Mouse (Mus musculus) neural tube, embryonic 12.5 days (tissue): ENCODE data around the gene Vars. TPM values are rescaled to one million over a fixed set of nuclear protein-coding genes. Genes with fewer than 3 reads are reported as not detected.
A peak's percentile ranks its signal among the peaks of the same experiment; 100 is the strongest.

Experiments
- ATAC-seq: fragments of 200-750 bp; cut with Nextera tagmentation; 2 replicates; pipeline ENCODE4 v1.8.0; 2017; ENCODE audit warnings: low read depth, mild to moderate bottlenecking, moderate TSS enrichment, moderate library complexity; ENCODE audit not compliant: low FRiP score
- H3K27ac ChIP-seq: fragments of 300-500 bp; sonication (generic); 2 replicates; pipeline ENCODE4 v1.5.1; 2016
- H3K27me3 ChIP-seq: fragments of 300-500 bp; sonication (generic); replicated peaks from 2 replicates; pipeline ENCODE4 v1.6.1; 2016; ENCODE audit warnings: mild to moderate bottlenecking
- H3K36me3 ChIP-seq: fragments of 300-500 bp; sonication (generic); 2 replicates; pipeline ENCODE4 v1.6.1; 2016; ENCODE audit warnings: mild to moderate bottlenecking
- H3K4me1 ChIP-seq: fragments of 300-500 bp; sonication (generic); 2 replicates; pipeline ENCODE4 v1.6.1; 2016
- H3K4me2 ChIP-seq: fragments of 300-500 bp; sonication (generic); replicated peaks from 2 replicates; pipeline ENCODE4 v1.6.1; 2016; ENCODE audit warnings: mild to moderate bottlenecking
- H3K4me3 ChIP-seq: fragments of 300-500 bp; sonication (generic); 2 replicates; pipeline ENCODE4 v1.5.1; 2016
- H3K9ac ChIP-seq: fragments of 300-500 bp; sonication (generic); 2 replicates; pipeline ENCODE4 v1.6.1; 2016; ENCODE audit warnings: mild to moderate bottlenecking
- H3K9me3 ChIP-seq: fragments of 300-500 bp; sonication (generic); 2 replicates; pipeline ENCODE4 v1.6.1; 2016; ENCODE audit warnings: mild to moderate bottlenecking
- WGBS: fragments of 180-500 bp; shearing (Covaris S2); methylation state at CpG from one replicate; pipeline ENCODE4 v1.1.7; 2016; 5-methylcytosine and 5-hydroxymethylcytosine counted together
- polyA plus RNA-seq: library from polyadenylated mRNA; unstranded; fragments of >200 nt; fragmentation: Nextera tagmentation; extraction: Ambion mirVana; gene quantifications from 2 replicates; pipeline ENCODE4 v1.2.1, GENCODE M21; 2016

Vars gene
- polyA plus RNA-seq, 1 experiment from 2014 or later = 118 TPM

DNA sequence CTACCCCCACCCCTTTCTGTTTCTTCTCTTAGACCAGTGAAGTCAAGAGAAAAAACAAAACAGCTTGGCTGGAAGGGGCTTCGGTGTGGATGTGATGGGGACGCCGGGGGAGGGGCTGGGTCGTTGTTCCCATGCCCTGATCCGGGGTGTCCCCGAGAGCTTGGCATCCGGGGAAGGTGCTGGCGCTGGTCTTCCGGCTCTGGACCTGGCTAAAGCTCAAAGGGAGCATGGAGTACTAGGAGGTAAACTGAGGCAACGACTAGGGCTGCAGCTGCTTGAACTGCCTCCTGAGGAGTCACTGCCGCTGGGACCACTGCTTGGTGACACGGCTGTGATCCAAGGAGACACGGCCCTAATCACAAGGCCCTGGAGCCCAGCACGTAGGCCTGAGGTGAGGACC lies 59.3 kb downstream of the Vars start:
- H3K36me3 ChIP-seq = peaks cover 46% of the 10 kb centered on the region
- ATAC-seq = 0 out of 2 replicates have a peak, but pooled peaks have one; percentile 0
- H3K4me1 ChIP-seq = peaks cover 29% of the 10 kb centered on the region

GRCm38 (mm10) chr17:35060737-35061297 lies 60.0 kb downstream of the Vars start:
- H3K36me3 ChIP-seq = peaks cover 39% of the 10 kb centered on the region
- peaks cover 36% of the 10 kb centered on the region for H3K4me1 ChIP-seq
- WGBS = 57% methylated on average over 22 of the region's 22 CpGs
- H3K9ac ChIP-seq = peak overlapping the region; percentile 86; the same call in 1 of the 2 replicates
- no peak overlapping the region for H3K27ac ChIP-seq
- no peak for ATAC-seq
- H3K27me3 ChIP-seq = peaks cover 11% of the 10 kb centered on the region
- H3K4me2 ChIP-seq = peak overlapping the region; percentile 94
- H3K9me3 ChIP-seq = no peaks in the 10 kb centered on the region
- peak overlapping the region; percentile 80; the same call in 1 of the 2 replicates for H3K4me3 ChIP-seq

More for the DNA sequence above, 59.3 kb downstream of the Vars start:
- Histone ChIP-seq H3K27me3 (0 out of 2 replicates have a peak, but pooled peaks cover 4% of the 10 kb centered on the region), H3K27ac (no peak overlapping the region), H3K4me3 (peak overlapping the region; percentile 80), H3K9ac (peak overlapping the region; percentile 86), H3K4me2 (peak overlapping the region; percentile 94), H3K9me3 (no peaks in the 10 kb centered on the region)
- WGBS = 23% methylated on average over 14 of the region's 14 CpGs

GRCm38 (mm10) chr17:35061299-35061698 lies 60.5 kb downstream of the Vars start:
- Histone ChIP-seq H3K9me3 (no peaks in the 10 kb centered on the region), H3K27ac (no peak overlapping the region), H3K9ac (no peak overlapping the region; the same call in 1 of the 2 replicates), H3K4me3 (no peak overlapping the region), H3K36me3 (peaks cover 35% of the 10 kb centered on the region), H3K27me3 (peaks cover 16% of the 10 kb centered on the region), H3K4me2 (peak overlapping the region; percentile 94), H3K4me1 (peaks cover 37% of the 10 kb centered on the region)
- WGBS = 85% methylated on average over 8 of the region's 8 CpGs
- no peak for ATAC-seq

DNA sequence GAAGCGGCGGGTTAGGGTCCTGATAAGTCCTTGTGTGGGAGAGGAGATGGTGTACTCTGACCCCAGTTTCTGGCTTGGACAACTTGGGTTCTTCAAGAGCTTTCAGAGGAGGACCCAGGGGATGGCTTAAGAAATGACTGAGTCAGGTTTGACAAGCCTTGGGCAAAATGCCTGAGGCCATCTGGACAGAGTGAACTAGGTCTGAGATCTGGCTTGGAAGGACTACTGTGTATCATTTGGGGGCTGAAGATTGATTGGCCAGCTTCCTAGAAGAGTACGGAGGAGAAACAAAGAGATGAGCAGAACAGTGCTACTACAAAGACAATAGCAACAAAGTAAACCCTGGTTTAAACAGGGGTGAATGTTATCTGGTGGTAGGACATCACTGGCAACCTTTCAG lies 62.7 kb downstream of the Vars start:
- H3K36me3 ChIP-seq = peaks cover 27% of the 10 kb centered on the region
- WGBS = 82% methylated on average over 3 of the region's 3 CpGs
- H3K9ac ChIP-seq = no peak overlapping the region
- H3K4me1 ChIP-seq = peaks cover 34% of the 10 kb centered on the region
- ATAC-seq = no peak
- H3K27me3 ChIP-seq = peaks cover 26% of the 10 kb centered on the region
- no peak overlapping the region for H3K4me3 ChIP-seq
- H3K27ac ChIP-seq = no peak overlapping the region
- no peaks in the 10 kb centered on the region for H3K9me3 ChIP-seq
- no peak overlapping the region for H3K4me2 ChIP-seq

DNA sequence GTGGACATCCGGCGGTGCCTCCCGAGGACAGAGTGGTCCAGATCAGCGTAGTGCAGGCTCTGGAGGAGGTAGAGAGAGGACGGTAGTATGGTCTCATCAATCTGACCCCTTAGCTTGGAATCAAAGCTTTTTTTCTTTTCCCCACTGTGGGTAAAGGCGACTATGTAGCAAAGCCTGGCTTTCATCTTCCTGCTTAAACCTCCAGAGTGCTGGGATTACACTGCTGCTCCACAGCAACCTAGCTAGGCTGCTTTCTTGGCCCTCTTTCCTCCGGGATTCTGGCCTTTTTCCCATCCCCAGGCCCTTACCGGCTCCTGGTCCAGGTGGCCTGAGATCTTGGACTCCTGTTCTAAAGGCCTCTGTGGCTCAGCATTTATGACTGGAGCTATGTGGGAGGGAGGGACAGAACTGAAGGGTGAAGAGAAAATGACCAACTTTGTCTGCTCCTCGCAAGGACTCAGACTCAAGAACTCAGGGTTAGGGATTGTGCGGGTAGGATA lies 63.6 kb downstream of the Vars start:
- 32% methylated on average over 10 of the region's 10 CpGs for WGBS
- no peak for ATAC-seq
- peaks cover 27% of the 10 kb centered on the region for H3K36me3 ChIP-seq
- H3K27me3 ChIP-seq = peaks cover 26% of the 10 kb centered on the region
- no peak overlapping the region for H3K9ac ChIP-seq
- no peaks in the 10 kb centered on the region for H3K9me3 ChIP-seq
- peak overlapping the region; percentile 26; the same call in 1 of the 2 replicates for H3K4me3 ChIP-seq
- H3K4me1 ChIP-seq = peaks cover 31% of the 10 kb centered on the region
- no peak overlapping the region for H3K27ac ChIP-seq
- H3K4me2 ChIP-seq = peak overlapping the region; percentile 61

GRCm38 (mm10) chr17:35064951-35065947 lies 64.5 kb downstream of the Vars start, which contains the start of gene Ly6g6c:
Ly6g6c (plus strand) TSS chr17:35065388.
- peaks cover 26% of the 10 kb centered on the region for H3K27me3 ChIP-seq
- H3K9ac ChIP-seq = peak within 1 kb of the TSS; percentile 40; the same call in 1 of the 2 replicates
- H3K4me1 ChIP-seq = peaks cover 24% of the 10 kb centered on the region
- H3K9me3 ChIP-seq = no peaks in the 10 kb centered on the region
- H3K27ac ChIP-seq = no peak within 1 kb of the TSS
- WGBS = 2% methylated on average over 48 of the region's 48 CpGs
- H3K4me3 ChIP-seq = peak within 1 kb of the TSS; percentile 26
- peak within 1 kb of the TSS; percentile 61 for H3K4me2 ChIP-seq
- peaks cover 27% of the 10 kb centered on the region for H3K36me3 ChIP-seq
- ATAC-seq = no peak

Other genes starting within 250 kb of the Vars start
- gene Cyp21a1, start 196.4 kb upstream of the Vars start, polyA plus RNA-seq = not detected in 2 replicates
- 30.8 and 30.9 TPM in 2 replicates for gene Stk19, start 164.0 kb upstream of the Vars start, polyA plus RNA-seq
- gene Dxo, start 164.0 kb upstream of the Vars start, polyA plus RNA-seq = 64.1 and 66.2 TPM in 2 replicates
- 61.2 and 64.7 TPM in 2 replicates for gene Skiv2l, start 150.8 kb upstream of the Vars start, polyA plus RNA-seq
- gene Nelfe, start 150.6 kb upstream of the Vars start, polyA plus RNA-seq = 95.9 and 98.6 TPM in 2 replicates
- 2.0 and 3.0 TPM in 2 replicates for gene Cfb, start 138.5 kb upstream of the Vars start, polyA plus RNA-seq
- 11.5 and 12.0 TPM in 2 replicates for gene Zbtb12, start 121.5 kb upstream of the Vars start, polyA plus RNA-seq
- not detected in 2 replicates for gene Gm20547, start 118.9 kb upstream of the Vars start, polyA plus RNA-seq
- 1.0 and 1.5 TPM in 2 replicates for gene C2, start 102.7 kb upstream of the Vars start, polyA plus RNA-seq
- 113 and 117 TPM in 2 replicates for gene Ehmt2, start 102.5 kb upstream of the Vars start, polyA plus RNA-seq
- not detected in 2 replicates for gene Slc44a4, start 86.5 kb upstream of the Vars start, polyA plus RNA-seq
- gene Neu1, start 69.7 kb upstream of the Vars start, polyA plus RNA-seq = 24.4 and 27.3 TPM in 2 replicates
- 0.26 TPM in 1 of 2 replicates, not detected in the other for gene Hspa1b, start 41.7 kb upstream of the Vars start, polyA plus RNA-seq
- not detected in 2 replicates for gene Gm20481, start 31.1 kb upstream of the Vars start, polyA plus RNA-seq
- 3.1 and 3.5 TPM in 2 replicates for gene Hspa1a, start 28.8 kb upstream of the Vars start, polyA plus RNA-seq
- gene Hspa1l, start 28.3 kb upstream of the Vars start, polyA plus RNA-seq = 1.4 and 2.3 TPM in 2 replicates
- gene Lsm2, start 19.1 kb upstream of the Vars start, polyA plus RNA-seq = 150 and 158 TPM in 2 replicates
- 0.06 and 0.15 TPM in 2 replicates for gene Vwa7, start 15.6 kb downstream of the Vars start, polyA plus RNA-seq
- 3.8 and 5.0 TPM in 2 replicates for gene Sapcd1, start 27.0 kb downstream of the Vars start, polyA plus RNA-seq
- gene Msh5, start 45.8 kb downstream of the Vars start, polyA plus RNA-seq = 3.1 and 4.1 TPM in 2 replicates
- gene Clic1, start 49.0 kb downstream of the Vars start, polyA plus RNA-seq = 169 and 178 TPM in 2 replicates
- gene Ddah2, start 58.0 kb downstream of the Vars start, polyA plus RNA-seq = 564 and 591 TPM in 2 replicates
- gene Ly6g6c, start 64.4 kb downstream of the Vars start, polyA plus RNA-seq = not detected in 2 replicates
- gene Mpig6b, start 65.2 kb downstream of the Vars start, polyA plus RNA-seq = 0.81 and 0.88 TPM in 2 replicates
- gene Ly6g6e, start 75.9 kb downstream of the Vars start, polyA plus RNA-seq = 0.38 and 0.57 TPM in 2 replicates
- 1.9 and 2.2 TPM in 2 replicates for gene Ly6g6d, start 77.1 kb downstream of the Vars start, polyA plus RNA-seq
- gene Ly6g6f, start 84.6 kb downstream of the Vars start, polyA plus RNA-seq = 0.23 and 0.84 TPM in 2 replicates
- gene Abhd16a, start 88.3 kb downstream of the Vars start, polyA plus RNA-seq = 78.7 and 83.6 TPM in 2 replicates
- not detected in 2 replicates for gene Ly6g5c, start 107.3 kb downstream of the Vars start, polyA plus RNA-seq
- 1.1 TPM in 2 replicates for gene Ly6g5b, start 114.4 kb downstream of the Vars start, polyA plus RNA-seq
- 24.9 and 28.0 TPM in 2 replicates for gene Gpank1, start 120.5 kb downstream of the Vars start, polyA plus RNA-seq
- 289 and 295 TPM in 2 replicates for gene Csnk2b, start 121.1 kb downstream of the Vars start, polyA plus RNA-seq
- 6.1 and 7.8 TPM in 2 replicates for gene D17H6S53E, start 125.4 kb downstream of the Vars start, polyA plus RNA-seq
- 0.32 and 0.93 TPM in 2 replicates for gene Apom, start 131.1 kb downstream of the Vars start, polyA plus RNA-seq
- gene Bag6, start 134.2 kb downstream of the Vars start, polyA plus RNA-seq = 82.8 and 84.5 TPM in 2 replicates
- 205 and 224 TPM in 2 replicates for gene Prrc2a, start 163.9 kb downstream of the Vars start, polyA plus RNA-seq
- 8.3 and 9.1 TPM in 2 replicates for gene Aif1, start 175.1 kb downstream of the Vars start, polyA plus RNA-seq
- 6.8 and 7.0 TPM in 2 replicates for gene Lst1, start 187.5 kb downstream of the Vars start, polyA plus RNA-seq
- 0.39 and 0.57 TPM in 2 replicates for gene Ltb, start 193.5 kb downstream of the Vars start, polyA plus RNA-seq
- gene Tnf, start 201.0 kb downstream of the Vars start, polyA plus RNA-seq = 0.18 TPM in 1 of 2 replicates, not detected in the other
- gene Lta, start 204.4 kb downstream of the Vars start, polyA plus RNA-seq = not detected in 2 replicates
- not detected in 2 replicates for gene Gm16181, start 219.8 kb downstream of the Vars start, polyA plus RNA-seq
- 26.2 and 28.4 TPM in 2 replicates for gene Atp6v1g2, start 232.7 kb downstream of the Vars start, polyA plus RNA-seq
- gene Nfkbil1, start 234.8 kb downstream of the Vars start, polyA plus RNA-seq = 10.6 and 11.5 TPM in 2 replicates
- gene Ddx39b, start 240.8 kb downstream of the Vars start, polyA plus RNA-seq = 511 and 522 TPM in 2 replicates